Mouse (Mus musculus): Measurements from ENCODE around the gene Myo6. TPM values are rescaled to one million over a fixed set of nuclear protein-coding genes. Genes with fewer than 3 reads are reported as not detected.

The Myo6 gene
- total RNA-seq, 4 experiments from 2014 or later: 84.7 to 105 (median 97.0) TPM

GRCm38 (mm10) chr9:80233831-80234455 is 69.1 kb downstream of the Myo6 start:
- DNase-seq (ENCODE audit: low spot score in 2 of 2): no peak

GRCm38 (mm10) chr9:80237184-80237799 is 72.5 kb downstream of the Myo6 start:
- no peak for DNase-seq (ENCODE audit: low spot score in 2 of 2)

GRCm38 (mm10) chr9:80241719-80242118 is 76.9 kb downstream of the Myo6 start:
- DNase-seq (ENCODE audit: low spot score in 2 of 2): no peak

- no peak for DNase-seq (ENCODE audit: low spot score in 2 of 2)
These were observed 87.3 kb downstream of the Myo6 start for GRCm38 (mm10) chr9:80252146-80252545.

GRCm38 (mm10) chr9:80253241-80253640 is 88.4 kb downstream of the Myo6 start:
- no peak for DNase-seq (ENCODE audit: low spot score in 2 of 2)

- DNase-seq (ENCODE audit: low spot score in 2 of 2): no peak
These were observed 91.7 kb downstream of the Myo6 start for GRCm38 (mm10) chr9:80256561-80256960.

- DNase-seq (ENCODE audit: low spot score in 2 of 2): no peak
These were observed 93.6 kb downstream of the Myo6 start for GRCm38 (mm10) chr9:80258396-80258795.

- DNase-seq (ENCODE audit: low spot score in 2 of 2): no peak
These were observed 96.1 kb downstream of the Myo6 start for GRCm38 (mm10) chr9:80260905-80261304.

- DNase-seq (ENCODE audit: low spot score in 2 of 2): no peak
These were observed 97.7 kb downstream of the Myo6 start for GRCm38 (mm10) chr9:80262367-80263026.

GRCm38 (mm10) chr9:80266086-80266485 is 101.3 kb downstream of the Myo6 start:
- no peak for DNase-seq (ENCODE audit: low spot score in 2 of 2)

GRCm38 (mm10) chr9:80266507-80266906 is 101.7 kb downstream of the Myo6 start:
- DNase-seq (ENCODE audit: low spot score in 2 of 2): no peak

GRCm38 (mm10) chr9:80269596-80269995 is 104.8 kb downstream of the Myo6 start:
- DNase-seq (ENCODE audit: low spot score in 2 of 2): no peak

- DNase-seq (ENCODE audit: low spot score in 2 of 2): no peak
These were observed 108.1 kb downstream of the Myo6 start for GRCm38 (mm10) chr9:80272951-80273350.

- no peak for DNase-seq (ENCODE audit: low spot score in 2 of 2)
These were observed 110.4 kb downstream of the Myo6 start for GRCm38 (mm10) chr9:80275053-80275771.

GRCm38 (mm10) chr9:80275772-80276134 is 110.9 kb downstream of the Myo6 start:
- no peak for DNase-seq (ENCODE audit: low spot score in 2 of 2)

- no peak for DNase-seq (ENCODE audit: low spot score in 2 of 2)
These were observed 112.3 kb downstream of the Myo6 start for GRCm38 (mm10) chr9:80277157-80277556.

GRCm38 (mm10) chr9:80277770-80278169 is 112.9 kb downstream of the Myo6 start:
- DNase-seq (ENCODE audit: low spot score in 2 of 2): no peak

- DNase-seq (ENCODE audit: low spot score in 2 of 2): no peak
These were observed 115.9 kb downstream of the Myo6 start for GRCm38 (mm10) chr9:80280724-80281123.

GRCm38 (mm10) chr9:80282426-80282825 is 117.6 kb downstream of the Myo6 start:
- DNase-seq (ENCODE audit: low spot score in 2 of 2): no peak

GRCm38 (mm10) chr9:80284539-80285174 is 119.8 kb downstream of the Myo6 start:
- no peak for DNase-seq (ENCODE audit: low spot score in 2 of 2)

- no peak for DNase-seq (ENCODE audit: low spot score in 2 of 2)
These were observed 122.0 kb downstream of the Myo6 start for GRCm38 (mm10) chr9:80286845-80287244.

Measured in layer of hippocampus, adult 8-10 months (tissue).